Mouse (Mus musculus): ENCODE data around the gene Atm.

DNA sequence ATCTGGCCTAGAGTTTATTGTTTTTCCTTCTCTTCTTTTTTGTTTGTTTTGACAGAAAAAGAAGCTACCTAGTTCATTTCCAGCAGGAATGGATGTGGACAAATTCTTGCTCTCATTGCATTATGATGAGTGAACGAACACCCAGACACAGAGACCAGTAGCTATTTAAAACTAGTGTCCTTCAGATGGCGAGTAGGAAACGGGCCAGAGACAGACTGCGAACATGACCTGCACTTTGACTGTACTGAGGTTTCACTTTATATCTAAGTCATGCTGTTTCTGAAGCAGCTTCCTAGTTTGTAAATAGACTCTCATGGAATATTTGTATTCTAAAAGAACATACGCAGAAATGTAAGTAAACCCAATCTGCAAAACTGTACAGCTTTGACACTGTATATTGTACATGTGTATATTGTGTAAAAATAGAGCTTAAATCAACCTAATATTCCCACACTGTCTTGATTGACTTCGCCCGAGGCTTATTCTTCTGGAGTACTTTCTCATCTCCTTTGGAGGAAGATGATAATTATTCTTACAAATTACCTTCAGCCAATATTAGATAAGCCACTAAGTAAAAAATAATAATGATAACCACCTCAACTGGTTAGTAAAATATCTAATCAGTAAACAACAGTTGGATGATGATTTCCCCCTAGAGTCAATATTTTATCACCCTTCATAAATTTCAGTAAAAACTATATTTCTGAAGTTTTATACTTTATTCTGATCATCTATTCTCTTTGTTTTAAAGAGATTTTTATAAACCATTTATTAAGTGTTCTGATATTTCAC, 36.2 kb upstream of the Atm start:
- no peak for TF ChIP-seq ZNF384 (IDR thresholded peaks at IDR 0.05; ENCODE audit: low read depth, low read length)
- TF ChIP-seq HCFC1 (IDR thresholded peaks at IDR 0.05; ENCODE audit: borderline replicate concordance, insufficient read depth, low read length) = no peak

Measured in ES-E14 (cell line).